Mouse (Mus musculus) adrenal gland, adult 18-20 months (tissue): ENCODE data around the gene Asl. TPM values are rescaled to one million over a fixed set of nuclear protein-coding genes. Genes with fewer than 3 reads are reported as not detected.
"Not testable (repeated sequence)": the region's sequence is repeated elsewhere in the genome, so short reads cannot be mapped to it uniquely, and the experiment has no call there.

Experiments used
- DNase-seq, 2 experiments: peaks; one replicate each; pipeline ENCODE4 v3.0.0; 2021 to 2022; ENCODE audit warnings: low spot score in 2 of 2
- total RNA-seq, 2 experiments: library from RNA; stranded (reverse); gene quantifications; 1 replicate in 1 of 2; 2 replicates in 1 of 2; pipeline ENCODE4 v1.2.3; 2021

Gene Asl
- total RNA-seq, 2 experiments from 2014 or later, result 80.6 to 121 TPM

GRCm38 (mm10) chr5:130047013-130047412 lies 18.0 kb upstream of the Asl start:
- DNase-seq, result no peak

GRCm38 (mm10) chr5:130046589-130046988 lies 17.5 kb upstream of the Asl start:
- no peak for DNase-seq

- no peak for DNase-seq
These were observed 17.1 kb upstream of the Asl start for GRCm38 (mm10) chr5:130046100-130046499.

- DNase-seq, result peak in 1 of 2 experiments; percentile 46
These were observed 15.2 kb upstream of the Asl start for GRCm38 (mm10) chr5:130044201-130044695.

- no peak for DNase-seq
These were observed 14.7 kb upstream of the Asl start for GRCm38 (mm10) chr5:130043741-130044140.

GRCm38 (mm10) chr5:130041262-130041661 lies 12.2 kb upstream of the Asl start:
- no peak for DNase-seq

GRCm38 (mm10) chr5:130040797-130041196 lies 11.8 kb upstream of the Asl start:
- no peak for DNase-seq

GRCm38 (mm10) chr5:130037752-130038455 lies 8.9 kb upstream of the Asl start:
- DNase-seq, result peak; percentile 60

GRCm38 (mm10) chr5:130036300-130036699 lies 7.3 kb upstream of the Asl start:
- DNase-seq, result not testable (repeated sequence)

- DNase-seq, result no peak
These were observed 4.8 kb upstream of the Asl start for GRCm38 (mm10) chr5:130033869-130034268.

- peak in 1 of 2 experiments; percentile 45 for DNase-seq
These were observed 2.7 kb upstream of the Asl start for GRCm38 (mm10) chr5:130031410-130032390.

- DNase-seq, result peak in 1 of 2 experiments; percentile 22
These were observed 1.4 kb downstream of the Asl start for GRCm38 (mm10) chr5:130027696-130028095.

- DNase-seq, result no peak
These were observed 1.9 kb downstream of the Asl start for GRCm38 (mm10) chr5:130027134-130027533.

GRCm38 (mm10) chr5:130023767-130024539 lies 5.1 kb downstream of the Asl start:
- peak; percentile 76 to 80 for DNase-seq

- DNase-seq, result no peak
These were observed 5.8 kb downstream of the Asl start for GRCm38 (mm10) chr5:130023067-130023766.

GRCm38 (mm10) chr5:130022366-130022765 lies 6.7 kb downstream of the Asl start:
- DNase-seq, result no peak

- no peak for DNase-seq
These were observed 7.6 kb downstream of the Asl start for GRCm38 (mm10) chr5:130021361-130021966.

GRCm38 (mm10) chr5:130019461-130019860 lies 9.6 kb downstream of the Asl start:
- no peak for DNase-seq

GRCm38 (mm10) chr5:130015104-130015503 lies 13.9 kb downstream of the Asl start:
- no peak for DNase-seq

GRCm38 (mm10) chr5:130010961-130011360 lies 18.1 kb downstream of the Asl start:
- DNase-seq, result no peak
